Mouse (Mus musculus) heart, embryonic 12.5 days (tissue): ENCODE data around the gene Gramd2. TPM values are rescaled to one million over a fixed set of nuclear protein-coding genes. Genes with fewer than 3 reads are reported as not detected.

Experiments
- ATAC-seq: fragments of 200-750 bp; cut with Nextera tagmentation; 2 replicates; pipeline ENCODE4 v1.8.0; 2017; ENCODE audit warnings: moderate TSS enrichment, moderate library complexity; ENCODE audit not compliant: insufficient number of reproducible peaks, low FRiP score
- H3K27ac ChIP-seq: fragments of 300-500 bp; sonication (generic); 2 replicates; pipeline ENCODE4 v1.5.1; 2016; ENCODE audit warnings: mild to moderate bottlenecking, moderate library complexity; ENCODE audit not compliant: poor library complexity, severe bottlenecking
- H3K27me3 ChIP-seq: fragments of 300-500 bp; sonication (generic); replicated peaks from 2 replicates; pipeline ENCODE4 v1.6.1; 2016; ENCODE audit warnings: mild to moderate bottlenecking, moderate library complexity
- H3K36me3 ChIP-seq: fragments of 300-500 bp; sonication (generic); 2 replicates; pipeline ENCODE4 v1.6.1; 2016; ENCODE audit warnings: mild to moderate bottlenecking, moderate library complexity
- H3K4me1 ChIP-seq: fragments of 300-500 bp; sonication (generic); replicated peaks from 2 replicates; pipeline ENCODE4 v1.6.1; 2016; ENCODE audit warnings: mild to moderate bottlenecking
- H3K4me2 ChIP-seq: fragments of 300-500 bp; sonication (generic); 2 replicates; pipeline ENCODE4 v1.6.1; 2016; ENCODE audit warnings: mild to moderate bottlenecking, moderate library complexity
- H3K4me3 ChIP-seq: fragments of 300-500 bp; sonication (generic); 2 replicates; pipeline ENCODE4 v1.5.1; 2016; ENCODE audit warnings: mild to moderate bottlenecking
- H3K9ac ChIP-seq: fragments of 300-500 bp; sonication (generic); 2 replicates; pipeline ENCODE4 v1.6.1; 2016; ENCODE audit warnings: mild to moderate bottlenecking, moderate library complexity
- H3K9me3 ChIP-seq: fragments of 300-500 bp; sonication (generic); replicated peaks from 2 replicates; pipeline ENCODE4 v1.6.1; 2016; ENCODE audit warnings: mild to moderate bottlenecking, moderate library complexity
- WGBS: fragments of 180-500 bp; shearing (Covaris S2); methylation state at CpG from one replicate; pipeline ENCODE4 v1.1.7; 2016; 5-methylcytosine and 5-hydroxymethylcytosine counted together
- polyA plus RNA-seq: library from polyadenylated mRNA; unstranded; fragments of >200 nt; fragmentation: Nextera tagmentation; extraction: Ambion mirVana; gene quantifications from 2 replicates; pipeline ENCODE4 v1.2.1, GENCODE M21; 2016

Gramd2 gene
- polyA plus RNA-seq, 1 experiment from 2014 or later, result 0.32 TPM

- Histone ChIP-seq H3K27me3 (no peaks in the 10 kb centered on the region), H3K27ac (no peak overlapping the region), H3K9me3 (no peaks in the 10 kb centered on the region), H3K4me2 (no peak overlapping the region), H3K4me1 (peaks cover 17% of the 10 kb centered on the region), H3K4me3 (no peak overlapping the region), H3K36me3 (no peaks in the 10 kb centered on the region), H3K9ac (no peak overlapping the region)
- ATAC-seq, result 0 out of 2 replicates have a peak, but pooled peaks have one; percentile 33
- WGBS, result 48% methylated on average over 8 of the region's 8 CpGs
These were observed 44.0 kb downstream of the Gramd2 start for GRCm38 (mm10) chr9:59723791-59724442.

GRCm38 (mm10) chr9:59725515-59725914, 45.6 kb downstream of the Gramd2 start:
- no peaks in the 10 kb centered on the region for H3K9me3 ChIP-seq
- WGBS, result 64% methylated on average over 10 of the region's 10 CpGs
- H3K4me2 ChIP-seq, result no peak overlapping the region
- no peak overlapping the region for H3K4me3 ChIP-seq
- no peak overlapping the region for H3K9ac ChIP-seq
- H3K27me3 ChIP-seq, result no peaks in the 10 kb centered on the region
- H3K27ac ChIP-seq, result no peak overlapping the region
- H3K4me1 ChIP-seq, result peaks cover 17% of the 10 kb centered on the region
- ATAC-seq, result no peak
- no peaks in the 10 kb centered on the region for H3K36me3 ChIP-seq

- peaks cover 17% of the 10 kb centered on the region for H3K4me1 ChIP-seq
- no peak overlapping the region for H3K4me3 ChIP-seq
- H3K27me3 ChIP-seq, result no peaks in the 10 kb centered on the region
- H3K27ac ChIP-seq, result no peak overlapping the region
- no peak overlapping the region for H3K4me2 ChIP-seq
- H3K9me3 ChIP-seq, result no peaks in the 10 kb centered on the region
- WGBS, result 77% methylated on average over 11 of the region's 11 CpGs
- H3K9ac ChIP-seq, result no peak overlapping the region
- ATAC-seq, result no peak
- H3K36me3 ChIP-seq, result no peaks in the 10 kb centered on the region
These were observed 47.8 kb downstream of the Gramd2 start for GRCm38 (mm10) chr9:59727569-59728286.

- H3K27ac ChIP-seq, result no peak overlapping the region
- WGBS, result 82% methylated on average over 5 of the region's 5 CpGs
- ATAC-seq, result no peak
- peaks cover 15% of the 10 kb centered on the region for H3K4me1 ChIP-seq
- no peaks in the 10 kb centered on the region for H3K9me3 ChIP-seq
- H3K36me3 ChIP-seq, result no peaks in the 10 kb centered on the region
- H3K4me2 ChIP-seq, result no peak overlapping the region
- H3K4me3 ChIP-seq, result no peak overlapping the region
- no peaks in the 10 kb centered on the region for H3K27me3 ChIP-seq
- no peak overlapping the region for H3K9ac ChIP-seq
These were observed 51.2 kb downstream of the Gramd2 start for GRCm38 (mm10) chr9:59731136-59731535.

GRCm38 (mm10) chr9:59733075-59733474, 53.1 kb downstream of the Gramd2 start:
- Histone ChIP-seq H3K9ac (no peak overlapping the region), H3K36me3 (no peaks in the 10 kb centered on the region), H3K4me3 (no peak overlapping the region), H3K4me2 (no peak overlapping the region), H3K4me1 (peaks cover 25% of the 10 kb centered on the region), H3K27me3 (no peaks in the 10 kb centered on the region), H3K9me3 (no peaks in the 10 kb centered on the region), H3K27ac (no peak overlapping the region)
- ATAC-seq, result no peak
- WGBS, result 50% methylated on average over 6 of the region's 6 CpGs

- Histone ChIP-seq H3K4me3 (no peak overlapping the region), H3K27me3 (no peaks in the 10 kb centered on the region), H3K4me2 (no peak overlapping the region), H3K36me3 (no peaks in the 10 kb centered on the region), H3K27ac (peak overlapping the region; percentile 62), H3K4me1 (peaks cover 25% of the 10 kb centered on the region), H3K9me3 (no peaks in the 10 kb centered on the region), H3K9ac (no peak overlapping the region)
- 11% methylated on average over 4 of the region's 4 CpGs for WGBS
- ATAC-seq, result peak; percentile 48; the same call in 1 of the 2 replicates
These were observed 55.5 kb downstream of the Gramd2 start for GRCm38 (mm10) chr9:59735394-59735793.

- Histone ChIP-seq H3K4me1 (peaks cover 16% of the 10 kb centered on the region), H3K9me3 (no peaks in the 10 kb centered on the region), H3K27me3 (no peaks in the 10 kb centered on the region), H3K27ac (no peak overlapping the region), H3K4me2 (no peak overlapping the region), H3K4me3 (no peak overlapping the region), H3K36me3 (no peaks in the 10 kb centered on the region), H3K9ac (no peak overlapping the region)
- 80% methylated on average over 2 of the region's 2 CpGs for WGBS
- no peak for ATAC-seq
These were observed 60.6 kb downstream of the Gramd2 start for GRCm38 (mm10) chr9:59740593-59740992.

- Histone ChIP-seq H3K27ac (no peak overlapping the region), H3K4me2 (no peak overlapping the region), H3K9ac (no peak overlapping the region), H3K4me3 (no peak overlapping the region), H3K9me3 (no peaks in the 10 kb centered on the region), H3K36me3 (no peaks in the 10 kb centered on the region), H3K27me3 (no peaks in the 10 kb centered on the region), H3K4me1 (peaks cover 3% of the 10 kb centered on the region; the same call in 1 of the 2 replicates)
- 89% methylated on average over 3 of the region's 3 CpGs for WGBS
- no peak for ATAC-seq
These were observed 64.0 kb downstream of the Gramd2 start for GRCm38 (mm10) chr9:59743903-59744302.

GRCm38 (mm10) chr9:59748387-59748786, 68.4 kb downstream of the Gramd2 start:
- peaks cover 9% of the 10 kb centered on the region for H3K4me1 ChIP-seq
- ATAC-seq, result no peak
- no peak overlapping the region for H3K9ac ChIP-seq
- no peaks in the 10 kb centered on the region for H3K27me3 ChIP-seq
- WGBS, result 63% methylated on average over 2 of the region's 2 CpGs
- no peaks in the 10 kb centered on the region for H3K9me3 ChIP-seq
- H3K36me3 ChIP-seq, result no peaks in the 10 kb centered on the region
- no peak overlapping the region for H3K27ac ChIP-seq
- H3K4me2 ChIP-seq, result no peak overlapping the region
- no peak overlapping the region for H3K4me3 ChIP-seq

- Histone ChIP-seq H3K4me3 (no peak overlapping the region), H3K9ac (no peak overlapping the region), H3K4me1 (peaks cover 9% of the 10 kb centered on the region), H3K9me3 (no peaks in the 10 kb centered on the region), H3K27me3 (no peaks in the 10 kb centered on the region), H3K4me2 (peak overlapping the region; percentile 2; the same call in 1 of the 2 replicates), H3K27ac (no peak overlapping the region), H3K36me3 (no peaks in the 10 kb centered on the region)
- ATAC-seq, result no peak
- 75% methylated on average over 11 of the region's 11 CpGs for WGBS
These were observed 69.0 kb downstream of the Gramd2 start for GRCm38 (mm10) chr9:59748969-59749368.

GRCm38 (mm10) chr9:59749581-59750265, 69.8 kb downstream of the Gramd2 start:
- no peak for ATAC-seq
- WGBS, result 29% methylated on average over 12 of the region's 12 CpGs
- peak overlapping the region; percentile 74 for H3K4me3 ChIP-seq

More at GRCm38 (mm10) chr9:59749581-59750265, 69.8 kb downstream of the Gramd2 start:
- Histone ChIP-seq H3K27ac (peak overlapping the region; percentile 92; the same call in 1 of the 2 replicates), H3K27me3 (no peaks in the 10 kb centered on the region), H3K4me1 (peaks cover 9% of the 10 kb centered on the region), H3K9ac (peak overlapping the region; percentile 84), H3K9me3 (no peaks in the 10 kb centered on the region), H3K36me3 (no peaks in the 10 kb centered on the region), H3K4me2 (peak overlapping the region; percentile 93)
